Mouse (Mus musculus) thymus, adult 18-20 months (tissue): ENCODE results near the gene Tmem269.

Experiments
- DNase-seq, 2 experiments: peaks; one replicate each; pipeline ENCODE4 v3.0.0; 2022; ENCODE audit warnings: mixed read lengths in 2 of 2

The Tmem269 gene

DNA sequence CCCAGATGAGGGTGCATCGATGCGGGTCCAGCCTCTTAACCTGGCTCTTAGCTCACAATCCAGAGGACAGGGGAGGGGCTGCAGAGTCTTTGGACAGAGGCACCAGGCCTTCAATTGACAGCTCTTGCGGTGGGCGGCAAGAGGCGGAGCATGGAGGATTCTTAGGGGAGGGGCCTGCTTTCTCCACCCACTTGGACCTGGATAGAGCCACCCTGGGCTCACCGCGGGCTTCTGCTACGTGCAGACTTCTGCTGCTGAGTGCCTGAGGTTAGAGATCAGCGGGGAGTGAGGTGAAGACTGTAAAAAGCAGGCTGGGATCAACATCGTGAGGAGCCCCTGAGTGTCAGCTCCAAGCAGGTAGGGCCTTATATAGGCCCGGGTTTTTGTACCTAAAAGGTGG lies at the start of gene Tmem269:
Gene Tmem269 (minus strand): TSS at position 49 of the 400 bp plus-strand sequence.
- DNase-seq = no peak

DNA sequence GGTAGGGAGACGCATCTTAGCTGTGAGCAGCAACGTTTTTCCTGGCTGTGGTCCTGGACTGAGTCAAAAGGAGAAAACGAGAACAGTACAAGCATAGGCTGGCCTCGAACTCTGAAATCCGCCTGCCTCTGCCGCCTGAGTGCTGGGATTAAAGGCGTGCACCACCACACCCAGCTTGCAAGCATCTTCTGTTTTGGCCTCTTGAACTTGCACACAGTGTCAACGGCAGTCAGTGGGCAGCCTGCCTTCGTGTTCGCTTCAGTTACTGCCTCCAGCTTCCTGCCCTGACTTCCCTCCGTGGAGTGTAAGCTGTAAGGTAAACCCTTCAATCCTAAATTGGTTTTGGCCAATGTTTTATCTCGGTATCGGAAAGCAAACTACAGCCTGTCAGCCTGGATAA lies 48.6 kb upstream of the Tmem269 start:
- no peak for DNase-seq

DNA sequence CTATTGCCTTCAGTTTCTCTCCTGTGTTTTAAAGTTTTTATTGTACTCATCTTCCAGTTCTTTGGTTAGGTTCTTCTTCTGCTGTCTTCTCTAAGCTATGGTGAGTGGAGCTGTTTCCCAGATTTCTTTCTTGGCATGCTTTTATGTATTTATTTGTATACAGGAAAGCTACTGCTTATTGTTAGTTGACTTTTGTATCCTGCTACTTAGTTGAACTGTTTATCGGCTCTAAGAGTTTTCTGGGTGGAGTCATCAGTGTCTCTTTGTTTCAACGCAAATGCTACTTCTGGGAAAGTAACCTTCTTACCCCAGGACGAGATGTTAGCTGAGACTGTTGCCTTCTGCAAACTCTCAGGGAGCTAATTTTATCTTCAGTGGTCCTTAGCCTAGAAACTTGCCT lies 45.4 kb upstream of the Tmem269 start:
- no peak for DNase-seq

- no peak for DNase-seq
These were observed 44.5 kb upstream of the Tmem269 start for GRCm38 (mm10) chr4:119262483-119262882.

DNA sequence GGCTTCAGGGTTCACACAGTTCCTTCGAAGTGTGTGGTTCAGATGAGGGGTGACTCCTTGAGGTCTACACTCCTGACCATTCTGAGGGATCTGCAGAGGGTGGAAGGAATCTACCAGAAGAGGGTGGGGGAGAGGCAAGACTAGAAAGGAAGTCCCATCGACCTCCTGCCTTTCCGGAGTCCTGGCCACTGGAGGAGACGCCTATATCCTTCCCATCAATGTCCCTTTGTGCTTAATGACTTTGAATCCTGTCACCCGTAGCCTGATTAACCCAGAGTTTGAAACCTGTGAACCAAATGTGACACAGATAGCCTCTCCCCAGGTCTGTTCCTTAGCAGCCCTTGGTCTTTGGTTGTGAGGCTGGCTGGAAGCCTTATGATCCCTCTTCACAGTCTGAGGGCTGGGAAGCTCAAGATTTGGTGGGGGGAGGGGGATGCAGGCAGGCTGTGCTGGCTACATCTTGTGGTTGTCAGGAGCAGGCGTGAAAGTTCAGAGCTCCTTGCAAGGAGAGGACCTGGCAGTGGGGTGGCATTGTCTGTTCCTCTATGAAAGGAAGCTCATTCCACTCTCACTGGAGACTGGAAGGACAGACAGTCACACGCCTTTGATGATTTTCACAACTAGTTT lies 43.2 kb upstream of the Tmem269 start:
- DNase-seq = no peak

DNA sequence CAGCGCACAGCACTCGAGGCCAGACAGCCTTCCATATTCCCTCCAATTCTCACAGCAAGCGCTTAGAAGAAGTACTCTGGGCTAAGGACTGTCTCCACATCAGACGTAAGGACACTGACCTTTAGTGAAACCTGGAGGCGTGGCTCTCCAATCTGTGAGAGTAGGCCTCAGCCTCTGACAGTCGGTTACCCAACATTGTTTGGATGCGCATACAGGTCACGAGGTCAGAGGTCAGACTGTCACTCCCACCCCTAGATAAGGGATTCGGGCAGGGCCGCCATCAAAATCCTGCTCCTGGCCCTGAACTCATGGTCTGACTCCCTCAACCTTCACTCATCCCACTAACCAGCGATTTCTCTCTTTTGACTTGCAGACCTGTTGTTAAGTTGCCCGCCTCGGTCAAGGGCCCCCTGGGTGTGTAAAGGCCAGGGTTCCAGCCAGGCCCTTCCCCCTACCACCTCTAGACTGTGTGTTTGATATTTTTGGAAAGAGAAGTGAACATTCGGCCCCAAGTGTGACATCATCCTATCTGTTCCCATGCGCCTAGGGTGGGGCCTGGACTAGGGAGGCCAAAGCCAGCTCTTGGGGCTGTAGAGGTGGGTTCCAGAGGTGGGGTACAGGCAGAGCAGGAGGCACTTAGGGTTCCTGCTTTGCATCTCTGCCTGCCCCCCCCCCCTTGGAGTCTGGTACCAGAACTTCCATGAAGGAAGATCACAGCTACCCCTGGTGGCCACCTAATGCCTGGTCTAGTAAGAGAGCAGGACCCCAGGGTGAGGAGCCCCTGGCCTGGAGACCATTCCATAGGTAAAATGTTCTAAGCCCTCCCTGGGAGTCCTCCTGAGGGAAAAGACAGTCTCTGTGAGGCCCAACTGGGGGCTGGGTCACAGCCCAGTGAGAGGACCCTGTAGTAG lies 41.6 kb upstream of the Tmem269 start:
- DNase-seq = no peak

GRCm38 (mm10) chr4:119257083-119257482 lies 39.1 kb upstream of the Tmem269 start:
- no peak for DNase-seq

DNA sequence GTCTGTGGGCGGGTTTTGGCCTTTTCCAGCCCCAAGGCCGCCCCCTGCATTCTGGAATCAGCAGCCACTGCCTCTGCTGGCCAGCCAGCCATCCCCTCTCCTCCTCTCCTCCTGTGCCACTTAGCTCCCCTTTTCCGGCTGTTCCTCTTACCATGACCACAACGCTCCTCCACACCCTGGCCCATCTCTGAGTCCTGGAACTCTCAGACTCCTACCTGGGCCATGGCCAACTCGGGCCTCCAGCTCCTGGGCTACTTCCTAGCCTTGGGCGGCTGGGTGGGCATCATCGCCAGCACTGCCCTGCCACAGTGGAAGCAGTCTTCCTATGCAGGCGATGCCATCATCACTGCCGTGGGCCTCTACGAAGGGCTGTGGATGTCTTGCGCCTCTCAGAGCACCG lies 37.3 kb upstream of the Tmem269 start, which contains the start of gene Cldn19:
Gene Cldn19 (plus strand): TSS at position 64 of the 400 bp plus-strand sequence.
- DNase-seq = no peak

DNA sequence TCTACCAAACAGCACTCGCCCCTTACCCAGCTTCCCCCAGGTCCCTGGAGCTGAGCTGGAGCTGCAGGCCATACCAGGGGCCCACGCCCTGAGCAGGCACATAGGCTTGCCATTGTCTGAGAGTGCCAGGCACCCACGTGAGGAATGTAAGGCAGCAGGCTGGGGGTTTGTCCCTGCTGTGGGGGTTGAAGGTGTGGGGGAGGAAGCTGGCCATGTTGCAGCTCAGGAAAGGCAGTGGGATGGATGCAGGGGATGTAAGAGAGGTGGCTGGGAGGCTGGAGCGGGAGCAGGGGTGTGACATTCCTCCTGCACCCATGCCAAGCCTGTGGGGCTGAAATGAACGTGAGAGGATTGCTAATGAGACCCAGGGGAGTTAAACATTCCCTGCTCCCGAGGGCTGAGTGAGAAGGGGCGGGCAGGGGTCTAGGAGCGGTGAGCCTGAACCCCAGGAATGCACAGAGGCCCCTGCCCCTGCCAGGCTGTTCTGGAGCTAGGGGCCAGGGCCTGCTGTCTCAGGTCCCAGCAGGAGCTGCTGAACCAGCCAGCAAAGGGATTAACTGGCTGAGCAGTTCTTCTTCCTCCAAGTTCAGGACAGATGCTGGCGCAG lies 36.1 kb upstream of the Tmem269 start:
- no peak for DNase-seq

DNA sequence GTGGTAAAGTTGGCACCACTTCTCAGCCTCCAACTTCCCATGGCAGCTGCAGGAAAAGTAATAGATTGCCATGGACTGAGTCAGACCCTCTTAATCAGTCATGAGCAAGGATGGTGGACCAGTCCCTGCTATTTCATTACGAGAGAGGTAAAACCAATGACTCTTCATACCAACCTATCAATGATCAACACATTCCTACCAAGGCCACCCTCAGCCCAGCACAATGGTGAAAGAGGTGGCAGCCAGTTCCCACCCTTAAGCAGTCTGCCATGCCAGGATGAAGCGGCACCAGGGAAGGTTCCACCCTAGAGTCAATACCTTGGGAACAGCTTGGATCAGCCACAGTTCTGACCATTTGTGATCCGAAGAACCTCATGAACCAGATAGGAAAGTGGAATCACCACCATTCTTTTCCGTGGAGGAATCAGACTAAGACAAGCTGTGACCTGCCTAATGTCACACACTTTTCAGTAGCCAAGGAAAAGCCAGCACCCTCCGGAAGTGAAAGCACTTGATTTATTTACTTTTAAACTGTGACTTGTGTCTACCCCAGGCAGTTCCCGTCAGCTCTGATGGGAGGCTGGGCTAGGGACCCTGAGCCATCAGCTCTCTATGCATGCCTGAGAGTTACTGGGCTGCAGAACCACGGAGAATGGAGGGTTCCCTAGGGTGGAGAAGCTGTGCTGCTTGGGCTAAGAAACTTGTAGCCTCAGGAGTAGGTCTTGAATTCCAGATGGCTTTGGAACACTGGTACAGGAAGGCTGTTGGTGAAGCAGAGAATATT lies 34.2 kb upstream of the Tmem269 start:
- DNase-seq = no peak

- no peak for DNase-seq
These were observed 30.5 kb upstream of the Tmem269 start for GRCm38 (mm10) chr4:119248407-119248965.

DNA sequence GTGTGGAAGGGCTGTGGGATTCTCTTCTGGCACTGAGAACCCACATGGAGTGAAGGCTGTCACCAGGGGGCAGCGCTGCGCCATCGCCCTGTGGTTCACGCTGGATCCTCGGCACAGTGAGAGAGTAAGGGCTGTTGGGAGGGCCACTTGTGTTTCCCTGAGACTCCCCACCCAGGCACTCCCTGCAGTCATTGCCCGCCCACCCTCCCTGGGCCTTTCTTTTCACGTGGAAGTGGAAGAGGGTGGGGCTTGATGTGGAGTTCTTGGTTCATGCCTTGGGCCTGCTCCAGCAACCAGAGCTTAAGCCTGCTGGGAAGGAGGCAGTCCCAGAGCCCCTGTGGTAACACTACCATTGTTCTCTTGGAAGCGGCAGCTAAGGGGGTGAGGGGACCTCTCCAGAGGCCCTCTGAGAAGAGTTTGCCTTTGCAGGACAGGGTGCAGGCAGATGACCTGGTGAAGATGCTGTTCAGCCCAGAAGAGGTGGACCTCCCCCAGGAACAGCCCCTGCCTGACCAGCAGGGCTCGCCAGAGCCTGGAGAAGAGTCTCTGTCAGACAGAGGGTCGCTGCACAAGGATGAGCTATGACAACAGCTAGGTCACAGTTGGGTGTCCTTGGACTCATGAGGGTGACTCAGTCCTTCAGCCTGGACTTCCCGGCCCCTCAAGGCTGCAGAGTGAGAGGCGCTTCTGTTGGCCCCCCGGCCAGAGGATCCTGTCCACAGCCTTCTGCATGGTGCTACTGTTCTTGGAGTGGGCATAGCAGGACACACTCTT lies 29.6 kb upstream of the Tmem269 start:
- peak; percentile 48 to 55 for DNase-seq

- peak in 1 of 2 experiments; percentile 31 for DNase-seq
These were observed 28.7 kb upstream of the Tmem269 start for GRCm38 (mm10) chr4:119246688-119247225.

- DNase-seq = no peak
These were observed 27.9 kb upstream of the Tmem269 start for GRCm38 (mm10) chr4:119245961-119246360.

- no peak for DNase-seq
These were observed 27.5 kb upstream of the Tmem269 start for GRCm38 (mm10) chr4:119245556-119245955.

GRCm38 (mm10) chr4:119244468-119245240 lies 26.6 kb upstream of the Tmem269 start:
- DNase-seq = no peak

DNA sequence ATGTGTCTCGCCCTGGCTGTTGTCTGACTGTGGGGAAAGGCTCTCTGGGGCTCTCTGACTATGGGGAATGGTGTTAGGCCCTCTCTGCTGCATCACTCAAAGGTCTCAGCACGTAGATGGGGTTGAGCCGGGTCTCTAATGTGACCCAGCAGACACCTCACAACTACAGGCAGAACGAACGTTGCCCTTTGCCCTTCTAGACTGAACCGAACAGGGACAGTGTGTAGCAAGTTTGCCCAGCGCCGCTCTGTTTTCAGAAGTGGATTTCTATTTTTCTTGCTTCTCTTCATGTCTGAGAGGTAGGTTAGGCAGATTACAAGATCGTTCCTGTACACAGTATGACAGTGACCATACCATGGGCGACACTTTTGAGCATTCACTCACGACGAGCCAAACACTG lies 24.6 kb upstream of the Tmem269 start:
- DNase-seq = no peak

DNA sequence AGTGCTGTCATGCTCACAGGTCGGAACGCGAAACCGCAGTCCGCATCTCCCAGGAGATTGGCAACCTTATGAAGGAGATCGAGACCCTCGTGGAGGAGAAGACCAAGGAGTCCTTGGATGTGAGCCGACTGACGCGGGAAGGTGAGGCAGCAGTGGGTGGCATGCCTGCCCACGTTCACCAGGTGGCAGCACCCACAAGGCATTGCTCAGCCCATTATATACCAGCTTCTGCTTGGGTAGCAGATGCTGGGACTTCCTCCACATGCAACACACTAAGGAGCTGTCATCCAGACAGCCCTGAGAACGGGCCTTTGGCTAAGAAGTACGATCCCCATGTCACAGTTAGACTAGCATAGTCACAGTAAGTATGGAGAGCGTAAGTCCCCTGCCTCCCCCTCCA lies 23.6 kb upstream of the Tmem269 start:
- no peak for DNase-seq

GRCm38 (mm10) chr4:119239181-119239682 lies 21.2 kb upstream of the Tmem269 start:
- no peak for DNase-seq

DNA sequence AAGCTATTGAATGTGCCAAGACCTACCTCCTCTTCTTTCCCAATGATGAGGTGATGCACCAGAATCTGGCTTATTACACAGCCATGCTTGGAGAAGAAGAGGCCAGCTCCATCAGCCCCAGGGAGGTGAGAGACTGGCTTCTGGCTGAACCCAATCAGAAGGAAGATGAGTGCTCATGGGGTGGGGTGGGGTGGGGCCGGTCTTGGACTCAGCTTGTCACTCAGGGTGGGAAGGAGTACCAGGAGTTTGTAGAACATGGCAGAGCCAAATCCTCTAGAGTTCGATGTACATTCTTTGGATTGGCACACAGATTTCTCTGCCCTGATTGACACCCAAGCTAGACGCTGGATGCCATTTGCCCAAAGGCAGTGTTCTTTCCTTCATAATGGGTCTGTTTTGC lies 20.6 kb upstream of the Tmem269 start:
- no peak for DNase-seq
